Mouse (Mus musculus): ENCODE results near the gene Ube2v1. TPM values are rescaled to one million over a fixed set of nuclear protein-coding genes. Genes with fewer than 3 reads are reported as not detected.

Ube2v1 gene
- polyA plus RNA-seq, 1 experiment from 2014 or later, result 310 TPM

DNA sequence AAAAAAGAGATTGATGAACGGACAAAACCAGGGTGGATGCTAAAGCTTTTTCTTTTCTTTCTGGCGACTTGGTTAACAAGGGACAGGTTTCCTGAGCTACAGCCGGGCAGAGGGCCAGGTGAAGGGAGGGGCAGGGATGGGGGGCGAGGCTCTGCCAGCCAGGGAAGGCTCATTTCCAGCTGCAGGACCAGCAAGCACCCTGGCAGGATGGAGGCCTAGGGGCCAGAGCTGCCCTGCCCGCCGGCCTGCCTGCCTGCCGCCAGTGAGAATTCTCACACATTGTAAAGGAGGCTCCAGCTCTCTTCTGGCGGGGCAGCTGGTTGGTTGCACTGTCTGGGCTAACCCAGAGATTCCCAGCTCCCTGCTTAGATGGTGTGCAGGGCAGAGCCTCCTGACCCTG is 69.8 kb downstream of the Ube2v1 start:
- Histone ChIP-seq H3K4me2 (no peak overlapping the region), H3K27ac (no peak overlapping the region), H3K4me3 (no peak overlapping the region), H3K27me3 (peaks cover 29% of the 10 kb centered on the region), H3K36me3 (no peaks in the 10 kb centered on the region), H3K9me3 (no peaks in the 10 kb centered on the region), H3K9ac (no peak overlapping the region), H3K4me1 (replicated peaks) (peaks cover 45% of the 10 kb centered on the region)
- 36% methylated on average over 8 of the region's 8 CpGs for WGBS
- ATAC-seq (ENCODE audit: low FRiP score), result no peak

DNA sequence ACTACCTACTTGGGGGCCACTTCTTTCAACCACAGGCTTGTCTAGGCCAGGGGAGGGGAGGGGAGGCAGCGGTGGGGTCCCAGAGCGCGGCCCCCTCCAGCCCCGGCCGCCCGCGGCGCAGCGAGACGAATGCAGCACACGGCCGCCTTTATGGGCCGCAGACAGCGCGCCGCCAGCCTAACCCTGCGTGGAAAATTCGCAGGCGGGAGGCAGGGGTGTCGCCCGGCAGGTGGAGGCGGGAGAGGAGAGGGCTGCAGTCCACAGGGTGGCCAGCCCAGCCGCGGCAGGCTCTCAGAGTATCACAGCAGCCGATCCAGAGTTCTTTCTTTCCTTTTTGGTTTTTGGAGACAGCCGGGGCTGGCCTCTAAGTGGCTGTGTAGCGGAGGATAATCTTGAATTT is 72.5 kb downstream of the Ube2v1 start:
- 0 out of 2 replicates have a peak, but pooled peaks cover 5% of the 10 kb centered on the region for H3K9me3 ChIP-seq
- 6% methylated on average over 26 of the region's 27 CpGs for WGBS
- peak overlapping the region; percentile 52 for H3K4me2 ChIP-seq
- peak overlapping the region; percentile 63 for H3K9ac ChIP-seq
- no peaks in the 10 kb centered on the region for H3K36me3 ChIP-seq
- H3K27ac ChIP-seq, result no peak overlapping the region
- peak overlapping the region; percentile 25 for H3K4me3 ChIP-seq
- peaks cover 32% of the 10 kb centered on the region for H3K4me1 ChIP-seq (replicated peaks)
- 0 out of 2 replicates have a peak, but pooled peaks have one; percentile 32 for ATAC-seq (ENCODE audit: low FRiP score)
- peaks cover 23% of the 10 kb centered on the region for H3K27me3 ChIP-seq

Small RNA genes within 50 kb of the gene (microRNA-seq; reads per million reads assigned to microRNA genes)
- not detected for gene Gm22355

Other genes with a start within 250 kb of the Ube2v1 start
- gene Slc9a8, start 210.4 kb downstream of the Ube2v1 start, polyA plus RNA-seq (2015; fragmentation: Nextera tagmentation; extraction: Ambion mirVana), result 21.2 and 22.7 TPM in 2 replicates
- gene Rnf114, start 139.4 kb downstream of the Ube2v1 start, polyA plus RNA-seq (2015; fragmentation: Nextera tagmentation; extraction: Ambion mirVana), result 139 TPM in 2 replicates
- 24.6 and 26.0 TPM in 2 replicates for gene Spata2, start 139.2 kb downstream of the Ube2v1 start, polyA plus RNA-seq (2015; fragmentation: Nextera tagmentation; extraction: Ambion mirVana)
- gene Snai1, start 93.9 kb downstream of the Ube2v1 start, polyA plus RNA-seq (2015; fragmentation: Nextera tagmentation; extraction: Ambion mirVana), result 7.5 and 7.9 TPM in 2 replicates
- 10.0 and 11.0 TPM in 2 replicates for gene Gm20431, start 29.4 kb upstream of the Ube2v1 start, polyA plus RNA-seq (2015; fragmentation: Nextera tagmentation; extraction: Ambion mirVana)
- 0.60 and 0.88 TPM in 2 replicates for gene Cebpb, start 56.8 kb upstream of the Ube2v1 start, polyA plus RNA-seq (2015; fragmentation: Nextera tagmentation; extraction: Ambion mirVana)
- 30.8 and 33.5 TPM in 2 replicates for gene Tmem189, start 57.7 kb upstream of the Ube2v1 start, polyA plus RNA-seq (2015; fragmentation: Nextera tagmentation; extraction: Ambion mirVana)

Measured in hindbrain, embryonic 13.5 days (tissue).